Comparison of ENCODE assay signal across 25 mouse cellular contexts in genomic region chr16:13154352-13154751, GRCm38 (mm10). TPM values are rescaled to one million over a fixed set of nuclear protein-coding genes. Genes with fewer than 3 reads are reported as not detected.
A peak's percentile ranks its signal among the peaks of the same experiment; 100 is the strongest.
DNase-seq lines count a peak whose midpoint lies in the region; ATAC-seq and TF ChIP-seq lines count a peak whose summit lies in the region.
"Had no signal": no experiment of that assay in that cellular context is flagged by ENCODE, and none has a peak within 500 bp of the region (broad histone marks: within the 10 kb centered on the region; RNA-seq: fewer than 3 reads in every experiment).

No protein-coding gene starts in this region.

- no peaks in the 10 kb centered on the region for H3K4me1 ChIP-seq in liver, postnatal 0 days (ENCODE audit: insufficient read depth)
- H3K4me1 ChIP-seq in liver, embryonic 11.5 days (replicated peaks; ENCODE audit: control insufficient read depth, insufficient read depth, low read length), result peaks cover 3% of the 10 kb centered on the region; the same call in 1 of the 2 replicates
- peaks cover 3% of the 10 kb centered on the region; the same call in 1 of the 2 replicates for H3K4me1 ChIP-seq in embryonic facial prominence, embryonic 10.5 days
- H3K4me1 ChIP-seq: embryonic facial prominence, embryonic 12.5 days had no signal

- intact Hi-C loops in heart, postnatal 25 days (cut with DNase I), result no loop called here

- H3K4me2 ChIP-seq in liver, postnatal 0 days (ENCODE audit: low read depth, low read length), result no peak overlapping the region
- no peak overlapping the region for H3K4me2 ChIP-seq in liver, embryonic 11.5 days
- H3K4me2 ChIP-seq: embryonic facial prominence, embryonic 12.5 days; forebrain, embryonic 13.5 days; forebrain, embryonic 15.5 days had no signal

- no peaks in the 10 kb centered on the region for H3K27me3 ChIP-seq in liver, postnatal 0 days (ENCODE audit: insufficient read depth, low read length)
- H3K27me3 ChIP-seq in liver, embryonic 11.5 days (replicated peaks; ENCODE audit: control insufficient read depth, insufficient read depth, low read length), result no peaks in the 10 kb centered on the region
- H3K27me3 ChIP-seq in embryonic facial prominence, embryonic 10.5 days (replicated peaks; ENCODE audit: low read depth, poor library complexity, severe bottlenecking), result no peaks in the 10 kb centered on the region
- H3K27me3 ChIP-seq: CH12.LX; embryonic facial prominence, embryonic 12.5 days; forebrain, embryonic 13.5 days; forebrain, embryonic 15.5 days; Patski had no signal

- H3K27ac ChIP-seq in liver, postnatal 0 days (ENCODE audit: low read depth), result no peak overlapping the region
- H3K27ac ChIP-seq in liver, embryonic 11.5 days (ENCODE audit: low read depth, low read length), result no peak overlapping the region
- no peak overlapping the region for H3K27ac ChIP-seq in embryonic facial prominence, embryonic 10.5 days (replicated peaks)
- H3K27ac ChIP-seq: embryonic facial prominence, embryonic 12.5 days; forebrain, embryonic 13.5 days; forebrain, embryonic 15.5 days had no signal

- no peak overlapping the region for H3K9ac ChIP-seq in liver, postnatal 0 days (replicated peaks)
- no peak overlapping the region for H3K9ac ChIP-seq in liver, embryonic 11.5 days (ENCODE audit: low read depth, low read length)
- H3K9ac ChIP-seq: embryonic facial prominence, embryonic 12.5 days; forebrain, embryonic 13.5 days; forebrain, embryonic 15.5 days; forebrain, postnatal 0 days had no signal

- H3K4me3 ChIP-seq in liver, postnatal 0 days (ENCODE audit: low read depth, low read length), result no peak overlapping the region
- no peak overlapping the region for H3K4me3 ChIP-seq in liver, embryonic 11.5 days (ENCODE audit: low read depth, low read length)
- H3K4me3 ChIP-seq in embryonic facial prominence, embryonic 10.5 days, result no peak overlapping the region
- H3K4me3 ChIP-seq: embryonic facial prominence, embryonic 12.5 days; forebrain, embryonic 13.5 days; forebrain, embryonic 15.5 days had no signal

- DNase-seq in heart, adult 11 months, result peak; percentile 82
- DNase-seq in heart, postnatal 25 days (ENCODE audit: low spot score), result no peak
- peak; percentile 10 for DNase-seq in liver, postnatal 0 days
- no peak for DNase-seq in liver, embryonic 11.5 days (ENCODE audit: low spot score)
- peak; percentile 2 for DNase-seq in embryonic facial prominence, embryonic 10.5 days (ENCODE audit: low spot score)
- no peak for DNase-seq in adrenal gland, postnatal 36 days
- DNase-seq: adrenal gland, adult 8-10 months; adrenal gland, postnatal 14 days; B cell, adult 2 months; cerebellum, adult 11 months; cerebellum, adult 18-20 months; cerebellum, adult 8-10 months; cerebellum, adult 9-11 months; cerebellum, postnatal 14 days; cerebellum, postnatal 36 days; embryo, embryonic 11 days; forebrain, postnatal 0 days had no signal

- no peaks in the 10 kb centered on the region for H3K9me3 ChIP-seq in liver, postnatal 0 days (ENCODE audit: low read length)
- no peaks in the 10 kb centered on the region for H3K9me3 ChIP-seq in liver, embryonic 11.5 days (ENCODE audit: control insufficient read depth, low read length)
- no peaks in the 10 kb centered on the region for H3K9me3 ChIP-seq in embryonic facial prominence, embryonic 10.5 days
- H3K9me3 ChIP-seq: embryonic facial prominence, embryonic 12.5 days; forebrain, embryonic 13.5 days; forebrain, embryonic 15.5 days; G1E had no signal

- TF ChIP-seq EP300 in liver, postnatal 0 days (IDR thresholded peaks at IDR 0.05; ENCODE audit: low read depth), result no peak

- no peak for TF ChIP-seq CTCF in liver, postnatal 0 days (IDR thresholded peaks at IDR 0.05; ENCODE audit: low read depth)

- 0 out of 2 replicates have a peak, but pooled peaks cover 3% of the 10 kb centered on the region for H3K36me3 ChIP-seq in liver, postnatal 0 days (replicated peaks; ENCODE audit: insufficient read depth, low read length)
- H3K36me3 ChIP-seq in liver, embryonic 11.5 days (ENCODE audit: control insufficient read depth, insufficient read depth, low read length), result no peaks in the 10 kb centered on the region
- peaks cover 7% of the 10 kb centered on the region for H3K36me3 ChIP-seq in embryonic facial prominence, embryonic 10.5 days (replicated peaks)
- H3K36me3 ChIP-seq: embryonic facial prominence, embryonic 12.5 days had no signal

- ATAC-seq in liver, postnatal 0 days, result no peak
- no peak for ATAC-seq in liver, embryonic 11.5 days (replicated peaks; ENCODE audit: low FRiP score)
- ATAC-seq: activated CD4-positive, CD25-positive, alpha-beta regulatory T cell, adult 4 months; CD4-positive, CD25-positive, alpha-beta regulatory T cell, adult 4 months; forebrain, embryonic 13.5 days; forebrain, embryonic 15.5 days; forebrain, postnatal 0 days; Patski had no signal

RNA-seq across cellular contexts. Expression of gene Ercc4, which starts 44.9 kb away (rescaled TPM):
- total RNA-seq in heart, postnatal 25 days (2021), result 1 to 10 TPM; 6.7 to 8.6 TPM
- polyA plus RNA-seq in liver, postnatal 0 days (2015; fragmentation: Nextera tagmentation; extraction: Ambion mirVana), result 2.6 and 3.2 TPM in 2 replicates
- polyA plus RNA-seq in liver, embryonic 11.5 days (2014; fragmentation: Nextera tagmentation; extraction: Ambion mirVana), result 11.9 and 12.9 TPM in 2 replicates
- 12.2 and 12.7 TPM in 2 replicates for polyA plus RNA-seq in embryonic facial prominence, embryonic 10.5 days (2016; fragmentation: Nextera tagmentation; extraction: Ambion mirVana)
- total RNA-seq in adrenal gland, postnatal 36 days (2021), result 10 to 100 TPM; 15.1 to 16.3 TPM

Comparison
In these comparisons a context has a peak if more than half of its experiments do, and no peak if none do; other contexts are left out.
1. DNase-seq: peak in heart, adult 11 months (single experiment), liver, postnatal 0 days (single experiment) and embryonic facial prominence, embryonic 10.5 days (single experiment); none in heart, postnatal 25 days (single experiment), liver, embryonic 11.5 days (single experiment) and adrenal gland, postnatal 36 days (0 of 2).